Mouse (Mus musculus): ENCODE measurements at regions not wholly inside any gene's neighbourhood (a gene's known extent, or its start where the extent isn't known, plus 50 kb on each side); places are given as distances from the start of the nearest gene placed in this dataset.

DNA sequence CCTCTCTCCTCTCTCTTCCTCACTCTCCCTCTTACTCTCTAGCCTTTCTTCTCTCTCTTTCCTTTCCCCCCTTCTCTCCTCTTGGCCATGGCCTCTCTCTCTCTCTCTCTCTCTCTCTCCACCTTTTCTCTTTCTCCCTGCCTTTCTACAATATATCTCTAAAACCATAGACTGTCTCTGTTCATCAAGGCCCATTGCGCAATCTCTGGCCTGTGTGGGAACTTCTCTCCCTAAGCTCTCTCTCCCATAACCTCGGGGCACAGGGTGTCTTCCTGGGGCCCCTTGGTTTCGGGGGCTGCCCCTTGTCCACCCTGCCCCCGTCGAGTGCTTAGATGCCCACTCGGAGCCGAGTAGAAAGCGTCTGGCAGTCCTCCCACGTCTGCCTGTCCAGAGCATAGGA lies 103.5 kb upstream of the Slc1a4 start:
- no peak for TF ChIP-seq CTCF (IDR thresholded peaks at IDR 0.05; ENCODE audit: control insufficient read depth, insufficient read depth, low read length)
- TF ChIP-seq POLR2A (IDR thresholded peaks at IDR 0.05; ENCODE audit: borderline replicate concordance, control insufficient read depth, low read depth, low read length), result no peak
